Mouse (Mus musculus) cerebellum, postnatal 10 days (tissue): ENCODE results near the gene Tpm4.

ENCODE experiments used
- DNase-seq, 2 experiments: peaks; one replicate each; pipeline ENCODE4 v3.0.0; 2021; ENCODE audit warnings: mixed read lengths in 2 of 2

The Tpm4 gene

GRCm38 (mm10) chr8:72197997-72198396 is 63.2 kb downstream of the Tpm4 start:
- DNase-seq = no peak
